Mouse (Mus musculus): ENCODE measurements around the gene Cd72.

Gene Cd72

GRCm38 (mm10) chr4:43478534-43478858 is 24.1 kb upstream of the Cd72 start:
- DNase-seq (ENCODE audit: low spot score), result no peak

- DNase-seq (ENCODE audit: low spot score), result peak; percentile 97
Observed at GRCm38 (mm10) chr4:43477857-43478533, 23.6 kb upstream of the Cd72 start.

- no peak for DNase-seq (ENCODE audit: low spot score)
Observed at GRCm38 (mm10) chr4:43476604-43477003, 22.2 kb upstream of the Cd72 start.

- no peak for DNase-seq (ENCODE audit: low spot score)
Observed at GRCm38 (mm10) chr4:43473636-43474035, 19.2 kb upstream of the Cd72 start.

- DNase-seq (ENCODE audit: low spot score), result no peak
Observed at GRCm38 (mm10) chr4:43470301-43470700, 15.9 kb upstream of the Cd72 start.

GRCm38 (mm10) chr4:43466872-43467271 is 12.4 kb upstream of the Cd72 start:
- no peak for DNase-seq (ENCODE audit: low spot score)

GRCm38 (mm10) chr4:43465935-43466334 is 11.5 kb upstream of the Cd72 start:
- DNase-seq (ENCODE audit: low spot score), result no peak

- no peak for DNase-seq (ENCODE audit: low spot score)
Observed at GRCm38 (mm10) chr4:43463102-43463501, 8.7 kb upstream of the Cd72 start.

GRCm38 (mm10) chr4:43457124-43457523 is 2.7 kb upstream of the Cd72 start:
- DNase-seq (ENCODE audit: low spot score), result no peak

- DNase-seq (ENCODE audit: low spot score), result no peak
Observed at GRCm38 (mm10) chr4:43456470-43456869, 2.0 kb upstream of the Cd72 start.

GRCm38 (mm10) chr4:43453413-43453812 is 1.0 kb downstream of the Cd72 start:
- peak; percentile 28 for DNase-seq (ENCODE audit: low spot score)

- DNase-seq (ENCODE audit: low spot score), result no peak
Observed at GRCm38 (mm10) chr4:43452315-43452714, 2.1 kb downstream of the Cd72 start.

- no peak for DNase-seq (ENCODE audit: low spot score)
Observed at GRCm38 (mm10) chr4:43448554-43448953, 5.9 kb downstream of the Cd72 start.

GRCm38 (mm10) chr4:43447251-43447650 is 7.2 kb downstream of the Cd72 start:
- no peak for DNase-seq (ENCODE audit: low spot score)

- DNase-seq (ENCODE audit: low spot score), result peak; percentile 41
Observed at GRCm38 (mm10) chr4:43443511-43443910, 10.9 kb downstream of the Cd72 start.

- DNase-seq (ENCODE audit: low spot score), result peak; percentile 68
Observed at GRCm38 (mm10) chr4:43442456-43443361, 11.7 kb downstream of the Cd72 start.

GRCm38 (mm10) chr4:43442044-43442443 is 12.4 kb downstream of the Cd72 start:
- peak; percentile 100 for DNase-seq (ENCODE audit: low spot score)

GRCm38 (mm10) chr4:43441639-43442038 is 12.8 kb downstream of the Cd72 start, which contains the start of gene Tesk1:
Tesk1 (plus strand) TSS chr4:43441939.
- DNase-seq (ENCODE audit: low spot score), result no peak

- no peak for DNase-seq (ENCODE audit: low spot score)
Observed at GRCm38 (mm10) chr4:43432832-43433231, 21.6 kb downstream of the Cd72 start.

- peak; percentile 96 for DNase-seq (ENCODE audit: low spot score)
Observed at GRCm38 (mm10) chr4:43431690-43432089, 22.7 kb downstream of the Cd72 start.

- DNase-seq (ENCODE audit: low spot score), result no peak
Observed at GRCm38 (mm10) chr4:43428946-43429345, 25.5 kb downstream of the Cd72 start, which contains the start of gene Fam166b. Fam166b (minus strand) TSS chr4:43429134.

- DNase-seq (ENCODE audit: low spot score), result no peak
Observed at GRCm38 (mm10) chr4:43428180-43428861, 26.1 kb downstream of the Cd72 start.

Measured in embryo, embryonic 10 days (tissue).